Mouse (Mus musculus) spleen, postnatal 14 days (tissue): ENCODE measurements around the gene Sik3.

Experiments
- DNase-seq, 2 experiments: peaks; one replicate each; pipeline ENCODE4 v3.0.0; 2021 to 2022; ENCODE audit warnings: low spot score in 2 of 2

Sik3 gene

GRCm38 (mm10) chr9:46012091-46013008 is at the start of gene Sik3, which contains the start of gene Pafah1b2:
Gene Sik3 (plus strand): TSS chr9:46012820.
Gene Pafah1b2 (minus strand): TSS chr9:46012690.
- DNase-seq, result peak; percentile 77 to 87

- no peak for DNase-seq
These were observed 49.0 kb upstream of the Sik3 start for GRCm38 (mm10) chr9:45963577-45963976.

- no peak for DNase-seq
These were observed 35.7 kb upstream of the Sik3 start for GRCm38 (mm10) chr9:45976884-45977283.

- no peak for DNase-seq
These were observed 32.8 kb upstream of the Sik3 start for GRCm38 (mm10) chr9:45979778-45980177.

- no peak for DNase-seq
These were observed 32.0 kb upstream of the Sik3 start for GRCm38 (mm10) chr9:45980611-45981010.

- no peak for DNase-seq
These were observed 31.3 kb upstream of the Sik3 start for GRCm38 (mm10) chr9:45981331-45981730.

GRCm38 (mm10) chr9:45983676-45984408 is 28.8 kb upstream of the Sik3 start:
- DNase-seq, result no peak

GRCm38 (mm10) chr9:45984409-45985228 is 28.0 kb upstream of the Sik3 start:
- peak; percentile 80 to 85 for DNase-seq

- no peak for DNase-seq
These were observed 27.4 kb upstream of the Sik3 start for GRCm38 (mm10) chr9:45985229-45985567.

- no peak for DNase-seq
These were observed 13.6 kb upstream of the Sik3 start for GRCm38 (mm10) chr9:45999009-45999408.

- DNase-seq, result peak; percentile 55 to 74
These were observed 8.9 kb upstream of the Sik3 start for GRCm38 (mm10) chr9:46003729-46004128.

GRCm38 (mm10) chr9:46004529-46004928 is 8.1 kb upstream of the Sik3 start:
- DNase-seq, result no peak

GRCm38 (mm10) chr9:46006224-46006623 is 6.4 kb upstream of the Sik3 start:
- no peak for DNase-seq

GRCm38 (mm10) chr9:46008931-46009668 is 3.5 kb upstream of the Sik3 start:
- no peak for DNase-seq

- no peak for DNase-seq
These were observed 3.0 kb upstream of the Sik3 start for GRCm38 (mm10) chr9:46009669-46009983.

- no peak for DNase-seq
These were observed 1.3 kb upstream of the Sik3 start for GRCm38 (mm10) chr9:46011094-46011970.

GRCm38 (mm10) chr9:46013009-46013586 is 478 bp downstream of the Sik3 start:
- DNase-seq, result peak; percentile 14 to 24

- no peak for DNase-seq
These were observed 996 bp downstream of the Sik3 start for GRCm38 (mm10) chr9:46013616-46014015.

- peak; percentile 39 to 63 for DNase-seq
These were observed 1.6 kb downstream of the Sik3 start for GRCm38 (mm10) chr9:46014251-46014681.

GRCm38 (mm10) chr9:46015081-46015551 is 2.5 kb downstream of the Sik3 start:
- no peak for DNase-seq
